In genomic region chr14:86936424-86936823, GRCm38 (mm10) we compare ENCODE assay signal across 15 mouse cellular contexts.
"Had no signal": no experiment of that assay in that cellular context is flagged by ENCODE, and none has a peak within 500 bp of the region (broad histone marks: within the 10 kb centered on the region; RNA-seq: fewer than 3 reads in every experiment).

No protein-coding gene starts in this region.

- H3K4me2 ChIP-seq: limb, embryonic 15.5 days; liver, embryonic 12.5 days; lung, embryonic 14.5 days; midbrain, embryonic 11.5 days had no signal

- H3K27ac ChIP-seq: kidney, postnatal 0 days; left cerebral cortex, adult 2 months; limb, embryonic 15.5 days; liver, embryonic 12.5 days; macrophage had no signal

- ATAC-seq: liver, embryonic 12.5 days; midbrain, embryonic 16.5 days had no signal

- H3K36me3 ChIP-seq: limb, embryonic 15.5 days had no signal

- DNase-seq: kidney, adult 11 months; kidney, adult 9 months; kidney, postnatal 36 days; lung, embryonic 14.5 days; lung, postnatal 14 days; right cerebral cortex, postnatal 14 days; thymus, postnatal 36 days had no signal

- H3K9me3 ChIP-seq: limb, embryonic 15.5 days; liver, embryonic 12.5 days; megakaryocyte, embryonic 14.5 days had no signal

- H3K9ac ChIP-seq: limb, embryonic 15.5 days; liver, embryonic 12.5 days; lung, embryonic 14.5 days had no signal

- H3K4me3 ChIP-seq: left cerebral cortex, adult 2 months; limb, embryonic 15.5 days; liver, embryonic 12.5 days; megakaryocyte, embryonic 14.5 days had no signal

- H3K4me1 ChIP-seq: limb, embryonic 15.5 days; liver, embryonic 12.5 days had no signal

- H3K27me3 ChIP-seq: limb, embryonic 15.5 days; liver, embryonic 12.5 days; megakaryocyte, embryonic 14.5 days had no signal
